Mouse (Mus musculus) midbrain, embryonic 16.5 days (tissue): ENCODE measurements around the gene Igf2bp2. TPM values are rescaled to one million over a fixed set of nuclear protein-coding genes. Genes with fewer than 3 reads are reported as not detected.

Source experiments
- ATAC-seq: fragments of 200-750 bp; cut with Nextera tagmentation; 2 replicates; pipeline ENCODE4 v1.8.0; 2017; ENCODE audit warnings: moderate TSS enrichment
- H3K27ac ChIP-seq: fragments of 300-500 bp; sonication (generic); 2 replicates; pipeline ENCODE4 v1.5.1; 2014; ENCODE audit warnings: mild to moderate bottlenecking, low read length, mixed read lengths
- H3K27me3 ChIP-seq: fragments of 300-500 bp; sonication (generic); 2 replicates; pipeline ENCODE4 v1.6.1; 2014; ENCODE audit warnings: low read depth, low read length, mixed read lengths; ENCODE audit not compliant: control insufficient read depth, insufficient read depth
- H3K36me3 ChIP-seq: fragments of 300-500 bp; sonication (generic); 2 replicates; pipeline ENCODE4 v1.6.1; 2014; ENCODE audit warnings: mild to moderate bottlenecking, low read length, moderate library complexity, mixed read lengths; ENCODE audit not compliant: control insufficient read depth, insufficient read depth
- H3K4me1 ChIP-seq: fragments of 300-500 bp; sonication (generic); 2 replicates; pipeline ENCODE4 v1.6.1; 2014; ENCODE audit warnings: mild to moderate bottlenecking, low read length, mixed read lengths; ENCODE audit not compliant: control insufficient read depth, insufficient read depth
- H3K4me2 ChIP-seq: fragments of 300-500 bp; sonication (generic); 2 replicates; pipeline ENCODE4 v1.6.1; 2014; ENCODE audit warnings: mild to moderate bottlenecking, low read length, mixed read lengths
- H3K4me3 ChIP-seq: fragments of 300-500 bp; sonication (generic); 2 replicates; pipeline ENCODE4 v1.5.1; 2014; ENCODE audit warnings: low read depth, mild to moderate bottlenecking, low read length, moderate library complexity, mixed read lengths
- H3K9ac ChIP-seq: fragments of 300-500 bp; sonication (generic); 2 replicates; pipeline ENCODE4 v1.6.1; 2014; ENCODE audit warnings: low read depth, low read length, mixed read lengths
- H3K9me3 ChIP-seq: fragments of 300-500 bp; sonication (generic); replicated peaks from 2 replicates; pipeline ENCODE4 v1.6.1; 2014; ENCODE audit warnings: mild to moderate bottlenecking, low read length, mixed read lengths; ENCODE audit not compliant: control insufficient read depth, poor library complexity, severe bottlenecking
- WGBS: fragments of 180-500 bp; shearing (Covaris S2); extraction: QIAGEN DNeasy Blood & Tissue Kit; methylation state at CpG from one replicate; pipeline ENCODE4 v1.1.7; 2014; 5-methylcytosine and 5-hydroxymethylcytosine counted together
- polyA plus RNA-seq: library from polyadenylated mRNA; unstranded; fragments of >200 nt; fragmentation: Nextera tagmentation; extraction: Ambion mirVana; gene quantifications from 2 replicates; pipeline ENCODE4 v1.2.1, GENCODE M21; 2015

Gene Igf2bp2
- polyA plus RNA-seq, 1 experiment from 2014 or later: 9.7 TPM

DNA sequence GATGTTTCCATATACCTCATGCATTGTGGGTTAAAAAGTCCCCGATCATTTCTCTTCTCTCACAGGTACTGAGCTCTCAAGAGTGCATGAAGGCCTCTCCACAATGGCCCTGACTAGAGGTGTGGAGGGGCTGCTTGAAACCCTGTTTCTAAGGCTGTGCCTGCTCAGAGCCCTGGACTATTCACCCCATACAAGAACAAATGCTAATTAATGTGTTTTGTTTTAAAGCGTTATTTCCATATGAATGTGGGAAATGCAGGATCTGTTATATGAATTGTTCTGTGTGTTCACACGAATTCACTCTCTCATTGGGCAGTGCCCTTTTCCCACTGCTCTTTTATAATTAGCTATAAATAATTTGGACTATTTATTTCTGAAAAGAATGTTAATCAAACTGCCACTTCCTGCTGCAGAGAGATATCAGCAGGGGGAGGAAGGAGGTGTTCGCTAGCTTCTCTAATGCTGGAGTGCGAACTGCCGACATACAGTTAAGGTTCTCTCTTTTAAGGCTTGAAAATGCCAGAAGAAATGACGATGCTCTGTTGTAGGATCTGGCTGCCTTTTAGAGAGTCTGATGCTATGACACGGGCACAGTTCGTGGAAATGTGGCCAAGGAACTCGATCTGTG, 116.2 kb downstream of the Igf2bp2 start:
- H3K36me3 ChIP-seq: peaks cover 13% of the 10 kb centered on the region
- H3K9me3 ChIP-seq: no peaks in the 10 kb centered on the region
- H3K4me1 ChIP-seq: no peaks in the 10 kb centered on the region
- ATAC-seq: no peak
- no peak overlapping the region for H3K4me3 ChIP-seq
- H3K9ac ChIP-seq: no peak overlapping the region
- no peak overlapping the region for H3K27ac ChIP-seq
- H3K4me2 ChIP-seq: no peak overlapping the region
- WGBS: 83% methylated on average over 10 of the region's 10 CpGs
- H3K27me3 ChIP-seq: no peaks in the 10 kb centered on the region

DNA sequence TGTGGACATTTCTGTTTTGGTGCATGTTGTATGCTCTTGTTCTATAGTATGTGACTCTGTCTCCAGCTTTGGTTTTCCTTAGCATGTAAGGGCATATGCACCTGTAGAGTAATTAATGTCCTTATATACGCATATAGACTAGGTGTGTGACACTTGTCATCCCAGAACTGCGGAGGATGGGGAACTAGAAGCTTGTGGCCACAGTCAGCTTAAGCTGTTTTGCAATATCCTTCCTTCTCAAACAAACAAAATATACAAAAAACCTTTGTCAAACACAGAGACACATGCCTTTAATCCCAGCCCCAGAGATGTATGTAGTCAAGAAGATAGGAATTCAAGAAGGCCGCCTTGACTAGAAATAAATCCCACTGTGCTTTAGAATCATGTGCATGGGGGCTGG, 117.2 kb downstream of the Igf2bp2 start:
- ATAC-seq: no peak
- H3K4me1 ChIP-seq: no peaks in the 10 kb centered on the region
- no peak overlapping the region for H3K4me2 ChIP-seq
- H3K27ac ChIP-seq: no peak overlapping the region
- 91% methylated on average over 3 of the region's 3 CpGs for WGBS
- no peak overlapping the region for H3K4me3 ChIP-seq
- H3K36me3 ChIP-seq: peaks cover 21% of the 10 kb centered on the region
- H3K9ac ChIP-seq: no peak overlapping the region
- H3K27me3 ChIP-seq: no peaks in the 10 kb centered on the region
- H3K9me3 ChIP-seq: no peaks in the 10 kb centered on the region

DNA sequence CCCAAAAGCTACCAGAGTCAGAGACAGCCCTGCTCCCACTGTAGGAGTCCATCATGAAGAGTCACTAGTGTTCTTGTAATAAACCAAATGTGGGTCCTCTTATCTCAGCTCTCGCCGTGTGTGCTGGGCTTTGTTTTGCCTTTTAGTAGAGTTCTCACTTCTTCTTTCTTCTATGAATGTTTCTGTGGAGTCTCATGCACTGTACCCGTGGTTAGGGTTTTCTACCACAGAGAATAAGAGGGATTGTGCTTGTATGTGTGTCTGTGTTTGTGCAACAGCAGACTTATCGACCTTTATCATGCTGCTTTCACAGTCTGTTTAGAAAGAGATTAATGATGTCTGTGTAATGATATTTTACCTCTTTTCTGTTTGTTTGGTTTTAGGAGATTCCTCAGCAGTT, 119.3 kb downstream of the Igf2bp2 start:
- WGBS: 93% methylated on average over 4 of the region's 4 CpGs
- Histone ChIP-seq H3K4me3 (no peak overlapping the region), H3K4me1 (no peaks in the 10 kb centered on the region), H3K9me3 (no peaks in the 10 kb centered on the region), H3K36me3 (peaks cover 21% of the 10 kb centered on the region), H3K9ac (no peak overlapping the region), H3K27me3 (no peaks in the 10 kb centered on the region), H3K4me2 (no peak overlapping the region), H3K27ac (no peak overlapping the region)
- ATAC-seq: no peak

DNA sequence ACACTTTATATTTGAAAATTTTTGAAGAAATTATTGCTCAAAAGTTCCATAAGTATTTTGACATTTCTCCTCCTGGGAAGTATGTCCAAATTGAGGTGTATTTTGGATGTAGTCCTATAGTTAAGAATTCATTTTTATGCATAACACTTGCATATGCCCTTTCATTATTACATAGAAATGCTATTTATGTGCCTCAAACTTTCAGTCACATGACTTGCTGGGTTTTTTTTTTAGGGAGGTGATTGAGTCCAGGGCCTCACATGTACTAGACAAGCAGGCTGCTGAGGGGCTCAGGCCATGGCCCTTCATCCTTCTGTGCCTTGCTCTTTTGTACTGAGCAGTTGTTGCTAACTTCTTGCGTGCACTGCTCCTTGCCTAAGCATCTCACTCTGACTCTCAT, 123.1 kb downstream of the Igf2bp2 start:
- H3K9ac ChIP-seq: no peak overlapping the region
- no peak overlapping the region for H3K4me2 ChIP-seq
- H3K36me3 ChIP-seq: peaks cover 26% of the 10 kb centered on the region
- 91% methylated on average over 1 of the region's 1 CpGs for WGBS
- H3K27me3 ChIP-seq: no peaks in the 10 kb centered on the region
- H3K4me3 ChIP-seq: no peak overlapping the region
- H3K4me1 ChIP-seq: no peaks in the 10 kb centered on the region
- H3K27ac ChIP-seq: no peak overlapping the region
- no peaks in the 10 kb centered on the region for H3K9me3 ChIP-seq
- no peak for ATAC-seq

DNA sequence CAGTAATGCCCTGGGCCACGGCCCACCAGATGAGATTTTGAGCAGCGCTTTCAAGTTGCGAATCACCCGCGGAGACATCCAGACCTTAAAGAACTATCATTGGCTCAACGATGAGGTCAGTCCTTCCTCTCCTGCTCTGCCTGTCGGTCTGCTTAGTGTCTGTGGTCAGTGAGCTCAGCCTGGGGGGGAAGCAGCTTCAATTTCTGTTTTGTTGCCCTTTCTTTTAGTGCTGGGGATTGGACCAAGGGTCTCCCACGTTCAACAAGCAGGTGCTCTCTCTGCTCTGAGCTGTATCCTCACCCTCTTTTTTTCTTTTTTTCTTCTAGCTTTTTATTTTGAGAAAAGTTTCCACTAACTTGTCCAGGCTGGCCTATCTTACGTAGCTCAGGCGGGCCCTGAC, 124.5 kb downstream of the Igf2bp2 start:
- WGBS: 88% methylated on average over 10 of the region's 10 CpGs
- H3K4me3 ChIP-seq: no peak overlapping the region
- ATAC-seq: no peak
- no peaks in the 10 kb centered on the region for H3K27me3 ChIP-seq
- H3K27ac ChIP-seq: no peak overlapping the region
- H3K4me2 ChIP-seq: no peak overlapping the region
- peaks cover 15% of the 10 kb centered on the region for H3K36me3 ChIP-seq
- no peaks in the 10 kb centered on the region for H3K4me1 ChIP-seq
- no peaks in the 10 kb centered on the region for H3K9me3 ChIP-seq
- no peak overlapping the region for H3K9ac ChIP-seq

DNA sequence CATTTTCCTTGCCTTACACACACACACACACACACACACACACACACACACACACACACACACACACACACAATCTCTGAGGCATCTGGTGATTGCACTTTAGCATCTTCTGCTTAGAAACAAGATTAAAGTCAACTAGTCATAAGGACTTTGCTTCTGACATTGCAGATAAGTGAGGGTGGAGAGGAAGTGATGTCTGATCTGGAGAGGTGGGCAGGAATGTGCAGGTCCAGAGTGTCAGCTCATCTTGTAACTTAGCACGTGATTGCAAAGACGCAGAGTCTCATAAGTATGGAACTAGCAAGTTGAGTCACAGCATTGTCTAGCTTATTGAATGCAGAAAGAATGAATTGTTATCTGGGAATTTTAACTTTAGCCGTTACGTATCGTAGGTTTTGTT, 135.6 kb downstream of the Igf2bp2 start:
- H3K4me3 ChIP-seq: no peak overlapping the region
- H3K9me3 ChIP-seq: no peaks in the 10 kb centered on the region
- no peak overlapping the region for H3K9ac ChIP-seq
- no peaks in the 10 kb centered on the region for H3K4me1 ChIP-seq
- H3K4me2 ChIP-seq: no peak overlapping the region
- 98% methylated on average over 5 of the region's 5 CpGs for WGBS
- no peaks in the 10 kb centered on the region for H3K27me3 ChIP-seq
- no peak for ATAC-seq
- no peak overlapping the region for H3K27ac ChIP-seq
- H3K36me3 ChIP-seq: peaks cover 41% of the 10 kb centered on the region

DNA sequence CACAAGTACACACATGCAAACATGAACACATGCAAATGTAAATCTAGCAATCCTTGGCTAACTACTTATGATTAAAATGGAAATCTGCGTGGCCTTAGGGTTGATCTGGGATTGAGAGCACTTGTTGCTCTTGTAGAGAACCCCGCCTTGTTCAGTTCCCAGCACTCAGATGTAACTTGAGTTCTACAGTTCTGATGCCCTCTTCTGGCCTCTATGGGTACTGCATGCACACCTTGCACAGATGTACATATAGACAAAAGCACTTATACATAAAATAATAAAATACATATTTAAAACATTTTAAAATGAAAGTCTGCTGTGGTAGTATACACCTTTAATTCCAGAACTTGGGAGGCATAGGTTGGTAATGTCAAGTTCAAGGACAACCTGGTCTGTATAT, 141.0 kb downstream of the Igf2bp2 start:
- Histone ChIP-seq H3K4me2 (no peak overlapping the region), H3K27me3 (no peaks in the 10 kb centered on the region), H3K36me3 (peaks cover 32% of the 10 kb centered on the region), H3K4me3 (no peak overlapping the region), H3K9ac (no peak overlapping the region), H3K9me3 (no peaks in the 10 kb centered on the region), H3K4me1 (no peaks in the 10 kb centered on the region), H3K27ac (no peak overlapping the region)
- 100% methylated on average over 2 of the region's 2 CpGs for WGBS
- no peak for ATAC-seq

DNA sequence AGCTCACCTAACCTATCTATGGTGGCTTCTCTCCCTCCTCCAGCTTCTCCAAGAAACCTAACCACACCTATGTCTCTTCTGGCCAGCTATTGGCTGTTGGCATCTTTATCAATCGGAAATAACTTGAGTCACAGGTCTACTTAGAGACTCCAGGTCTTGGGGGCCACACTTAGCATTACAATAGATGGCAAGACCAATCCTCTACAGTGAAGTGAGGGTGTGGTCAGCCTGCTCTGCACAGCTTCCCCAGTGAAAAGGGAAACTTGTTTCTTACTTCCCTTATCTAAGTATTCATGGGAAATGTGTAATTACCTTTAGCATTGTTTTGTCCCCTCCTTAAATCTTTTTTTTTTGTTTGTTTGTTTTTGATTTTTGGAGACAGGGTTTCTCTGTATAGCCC, 147.5 kb downstream of the Igf2bp2 start:
- H3K27ac ChIP-seq: no peak overlapping the region
- H3K4me2 ChIP-seq: no peak overlapping the region
- H3K9me3 ChIP-seq: no peaks in the 10 kb centered on the region
- no peak overlapping the region for H3K4me3 ChIP-seq
- peaks cover 4% of the 10 kb centered on the region; the same call in 1 of the 2 replicates for H3K4me1 ChIP-seq
- H3K36me3 ChIP-seq: peaks cover 24% of the 10 kb centered on the region
- 84% methylated on average over 1 of the region's 1 CpGs for WGBS
- H3K9ac ChIP-seq: no peak overlapping the region
- no peaks in the 10 kb centered on the region for H3K27me3 ChIP-seq
- ATAC-seq: no peak

DNA sequence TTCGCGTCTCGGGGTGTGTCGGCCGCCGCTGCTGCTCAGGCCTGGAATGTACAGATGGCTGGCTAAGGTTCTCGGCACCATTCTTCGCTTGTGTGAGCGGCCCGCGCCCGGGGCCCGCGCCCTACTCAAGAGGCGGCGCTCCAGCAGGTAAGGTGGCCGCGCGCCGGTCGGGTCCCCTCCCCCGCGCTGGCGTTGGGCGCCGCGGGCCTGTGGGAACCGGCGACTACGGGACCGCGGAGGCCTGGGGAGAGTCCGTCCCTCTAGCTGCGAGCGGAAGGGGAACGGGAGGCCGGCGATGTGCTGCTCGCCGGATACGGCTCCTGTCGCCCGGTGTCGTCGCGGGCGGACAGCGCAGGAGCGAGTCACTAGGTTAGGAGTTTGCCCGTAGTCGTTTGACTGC, 153.5 kb downstream of the Igf2bp2 start:
- Histone ChIP-seq H3K9ac (peak overlapping the region; percentile 85), H3K36me3 (no peaks in the 10 kb centered on the region), H3K4me1 (peaks cover 12% of the 10 kb centered on the region), H3K27me3 (no peaks in the 10 kb centered on the region), H3K27ac (peak overlapping the region; percentile 81), H3K9me3 (no peaks in the 10 kb centered on the region), H3K4me3 (peak overlapping the region; percentile 99), H3K4me2 (peak overlapping the region; percentile 78)
- under 1% methylated on average over 51 of the region's 51 CpGs for WGBS
- ATAC-seq: peak; percentile 78
